Mouse (Mus musculus) thymus, postnatal 36 days (tissue): ENCODE data around the gene Vmn1r138.
"Not testable (repeated sequence)": the region's sequence is repeated elsewhere in the genome, so short reads cannot be mapped to it uniquely, and the experiment has no call there.

Experiments used
- DNase-seq, 2 experiments: peaks; one replicate each; pipeline ENCODE4 v3.0.0; 2022; ENCODE audit warnings: mixed read lengths in 2 of 2

Vmn1r138 gene

DNA sequence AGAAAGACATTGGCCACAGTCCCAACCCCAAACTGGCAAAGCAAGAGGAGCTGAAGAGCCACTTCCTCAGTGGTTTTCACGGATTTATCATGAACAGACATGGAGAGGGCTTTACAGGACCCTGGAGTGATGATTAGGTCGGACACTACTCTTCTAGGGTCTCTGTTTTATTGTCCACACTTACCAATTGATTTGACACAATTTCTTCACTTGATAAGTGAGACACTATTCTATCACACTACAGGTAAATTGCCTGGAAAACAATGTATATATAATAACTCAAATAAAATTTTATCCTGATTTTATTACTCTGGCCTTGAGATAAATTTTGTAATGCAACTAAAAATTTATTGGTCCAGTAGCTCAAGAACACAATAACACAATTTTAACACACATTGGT, at the start of gene Vmn1r138:
Gene Vmn1r138, minus strand, starts transcription at position 101 of the 400 bp plus-strand sequence.
- not testable (repeated sequence) for DNase-seq

DNA sequence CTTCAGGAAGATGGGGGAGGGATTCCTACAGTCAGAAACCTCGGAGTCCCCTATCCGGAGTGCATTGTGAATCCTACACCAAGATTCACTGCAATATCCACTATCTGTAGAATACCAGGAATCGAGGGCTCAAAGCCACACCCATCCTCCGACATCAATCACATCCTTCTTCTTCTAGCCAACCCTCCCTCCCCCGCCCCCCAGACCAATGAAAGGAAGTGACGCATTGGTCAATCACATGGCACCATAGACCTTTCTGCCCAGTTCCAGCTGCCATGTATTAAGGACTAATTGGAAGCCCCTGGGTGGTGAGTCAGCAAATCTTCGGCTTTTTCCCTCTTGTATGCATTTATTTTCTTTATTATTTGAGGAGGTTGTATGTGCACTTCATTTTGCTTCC, 40.1 kb upstream of the Vmn1r138 start, which contains the start of gene Vmn1r139:
Gene Vmn1r139, plus strand, starts transcription at position 301 of the 400 bp plus-strand sequence.
- DNase-seq, result not testable (repeated sequence)

DNA sequence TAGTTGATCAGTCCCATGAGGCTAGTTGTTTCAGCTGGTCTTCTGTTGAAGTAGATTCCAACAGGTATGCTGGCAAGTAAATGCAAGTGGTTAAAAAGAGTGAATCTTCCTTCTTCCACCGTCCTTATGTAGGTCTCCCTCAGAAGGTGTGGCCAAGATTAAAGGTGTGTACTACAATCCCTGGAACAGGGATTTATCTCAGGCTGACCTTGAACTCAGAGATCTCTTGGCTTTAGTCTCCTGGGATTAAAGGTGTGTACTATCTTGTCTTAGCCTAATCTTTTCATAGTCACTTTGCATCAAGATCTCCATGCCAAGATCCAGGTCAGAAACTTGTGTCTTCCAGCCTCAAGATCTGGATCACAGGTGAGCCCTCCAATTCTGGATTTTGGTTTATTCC, 27.5 kb upstream of the Vmn1r138 start, which contains the start of gene Gm6176:
Gene Gm6176, minus strand, starts transcription at position 101 of the 400 bp plus-strand sequence.
- DNase-seq, result not testable (repeated sequence)

DNA sequence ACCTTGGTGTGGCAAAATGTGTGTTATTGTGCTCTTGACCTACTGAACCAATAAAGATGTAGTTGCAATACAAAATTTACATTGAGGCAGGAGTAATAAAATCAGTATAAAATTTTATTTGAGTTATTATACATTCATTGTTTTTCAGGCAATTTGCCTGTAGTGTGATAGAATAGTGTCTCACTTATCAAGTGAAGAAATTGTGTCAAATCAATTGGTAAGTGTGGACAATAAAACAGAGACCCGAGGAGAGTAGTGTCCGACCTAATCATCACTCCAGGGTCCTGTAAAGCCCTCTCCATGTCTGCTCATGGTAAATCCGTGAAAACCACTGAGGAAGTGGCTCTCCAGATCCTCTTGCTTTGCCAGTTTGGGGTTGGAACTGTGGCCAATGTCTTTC, 34.4 kb downstream of the Vmn1r138 start, which contains the start of gene Vmn1r137:
Gene Vmn1r137, plus strand, starts transcription at position 301 of the 400 bp plus-strand sequence.
- not testable (repeated sequence) for DNase-seq
